Mouse (Mus musculus) embryonic facial prominence, embryonic 14.5 days (tissue): ENCODE data around the gene Hist3h2ba. TPM values are rescaled to one million over a fixed set of nuclear protein-coding genes. Genes with fewer than 3 reads are reported as not detected.

Experiments
- ATAC-seq: fragments of 200-750 bp; cut with Nextera tagmentation; 2 replicates; pipeline ENCODE4 v1.8.0; 2017; ENCODE audit warnings: low read depth, moderate number of reproducible peaks, moderate TSS enrichment
- DNase-seq: peaks from one replicate; pipeline ENCODE4 v3.0.0-alpha.2; 2015; ENCODE audit warnings: low spot score
- H3K27ac ChIP-seq: fragments of 300-500 bp; sonication (generic); replicated peaks from 2 replicates; pipeline ENCODE4 v1.5.1; 2014; ENCODE audit warnings: low read depth, mild to moderate bottlenecking, low read length, moderate library complexity
- H3K27me3 ChIP-seq: fragments of 300-500 bp; sonication (generic); replicated peaks from 2 replicates; pipeline ENCODE4 v1.6.1; 2014; ENCODE audit warnings: low read length; ENCODE audit not compliant: control insufficient read depth, insufficient read depth
- H3K36me3 ChIP-seq: fragments of 300-500 bp; sonication (generic); 2 replicates; pipeline ENCODE4 v1.6.1; 2014; ENCODE audit warnings: low read length, mixed read lengths; ENCODE audit not compliant: control insufficient read depth, insufficient read depth
- H3K4me1 ChIP-seq: fragments of 300-500 bp; sonication (generic); 2 replicates; pipeline ENCODE4 v1.6.1; 2014; ENCODE audit warnings: antibody characterized with exemption, low read length; ENCODE audit not compliant: control insufficient read depth, insufficient read depth
- H3K4me2 ChIP-seq: fragments of 300-500 bp; sonication (generic); 2 replicates; pipeline ENCODE4 v1.6.1; 2014; ENCODE audit warnings: low read depth, mild to moderate bottlenecking, low read length, moderate library complexity, mixed read lengths
- H3K4me3 ChIP-seq: fragments of 300-500 bp; sonication (generic); 2 replicates; pipeline ENCODE4 v1.5.1; 2014; ENCODE audit warnings: low read depth, mild to moderate bottlenecking, low read length
- H3K9ac ChIP-seq: fragments of 300-500 bp; sonication (generic); 2 replicates; pipeline ENCODE4 v1.6.1; 2014; ENCODE audit warnings: low read depth, mild to moderate bottlenecking, low read length, moderate library complexity, mixed read lengths
- H3K9me3 ChIP-seq: fragments of 300-500 bp; sonication (generic); 2 replicates; pipeline ENCODE4 v1.6.1; 2016; ENCODE audit warnings: low read length; ENCODE audit not compliant: control insufficient read depth
- WGBS: fragments of 180-500 bp; shearing (Covaris S2); extraction: QIAGEN DNeasy Blood & Tissue Kit; methylation state at CpG from one replicate; pipeline ENCODE4 v1.1.7; 2014; 5-methylcytosine and 5-hydroxymethylcytosine counted together
- polyA plus RNA-seq: library from polyadenylated mRNA; unstranded; fragments of >200 nt; fragmentation: Nextera tagmentation; extraction: Ambion mirVana; gene quantifications from 2 replicates; pipeline ENCODE4 v1.2.1, GENCODE M21; 2014

The Hist3h2ba gene
- polyA plus RNA-seq, 1 experiment from 2014 or later, result 14.9 TPM

- no peak overlapping the region for H3K27ac ChIP-seq
- WGBS, result 85% methylated on average over 3 of the region's 3 CpGs
- peaks cover 9% of the 10 kb centered on the region; the same call in 1 of the 2 replicates for H3K4me1 ChIP-seq
- DNase-seq (no peak), ATAC-seq (no peak)
- no peaks in the 10 kb centered on the region for H3K27me3 ChIP-seq
- H3K9ac ChIP-seq, result no peak overlapping the region
- no peak overlapping the region for H3K4me3 ChIP-seq
- H3K4me2 ChIP-seq, result no peak overlapping the region
- peaks cover 26% of the 10 kb centered on the region; the same call in 1 of the 2 replicates for H3K36me3 ChIP-seq
- no peaks in the 10 kb centered on the region for H3K9me3 ChIP-seq
These were observed 25.7 kb downstream of the Hist3h2ba start for GRCm38 (mm10) chr11:58974414-58974813.

- DNase-seq, result no peak
- Histone ChIP-seq H3K9me3 (no peaks in the 10 kb centered on the region), H3K4me2 (peak overlapping the region; percentile 98), H3K27me3 (no peaks in the 10 kb centered on the region), H3K9ac (peak overlapping the region; percentile 93), H3K36me3 (peaks cover 13% of the 10 kb centered on the region; the same call in 1 of the 2 replicates), H3K27ac (peak overlapping the region; percentile 75), H3K4me1 (peaks cover 20% of the 10 kb centered on the region), H3K4me3 (peak overlapping the region; percentile 100)
- under 1% methylated on average over 17 of the region's 29 CpGs for WGBS
- ATAC-seq, result no peak
These were observed 28.4 kb downstream of the Hist3h2ba start for GRCm38 (mm10) chr11:58977150-58977549.

- H3K4me2 ChIP-seq, result peak overlapping the region; percentile 98
- H3K27ac ChIP-seq, result peak overlapping the region; percentile 75
- peaks cover 20% of the 10 kb centered on the region for H3K4me1 ChIP-seq
- peak overlapping the region; percentile 93 for H3K9ac ChIP-seq
- DNase-seq (no peak), ATAC-seq (no peak)
- no peaks in the 10 kb centered on the region for H3K27me3 ChIP-seq
- peaks cover 14% of the 10 kb centered on the region for H3K36me3 ChIP-seq
- no peaks in the 10 kb centered on the region for H3K9me3 ChIP-seq
- 0% methylated on average over 21 of the region's 21 CpGs for WGBS
- peak overlapping the region; percentile 100 for H3K4me3 ChIP-seq
These were observed 28.9 kb downstream of the Hist3h2ba start for GRCm38 (mm10) chr11:58977607-58978026.

- H3K4me1 ChIP-seq, result peaks cover 20% of the 10 kb centered on the region
- DNase-seq (peak; percentile 90), ATAC-seq (peak; percentile 69)
- H3K27me3 ChIP-seq, result no peaks in the 10 kb centered on the region
- peak within 1 kb of the TSS; percentile 75 for H3K27ac ChIP-seq
- H3K4me3 ChIP-seq, result peak within 1 kb of the TSS; percentile 100
- H3K36me3 ChIP-seq, result peaks cover 18% of the 10 kb centered on the region
- peak within 1 kb of the TSS; percentile 98 for H3K4me2 ChIP-seq
- peak within 1 kb of the TSS; percentile 93 for H3K9ac ChIP-seq
- WGBS, result 0% methylated on average over 60 of the region's 64 CpGs
- H3K9me3 ChIP-seq, result no peaks in the 10 kb centered on the region
These were observed 29.4 kb downstream of the Hist3h2ba start, which contains the start of gene Trim11 for GRCm38 (mm10) chr11:58978027-58978705. Gene Trim11 (plus strand): TSS chr11:58978093.

GRCm38 (mm10) chr11:58978706-58979030 is 29.9 kb downstream of the Hist3h2ba start:
- H3K4me1 ChIP-seq, result peaks cover 20% of the 10 kb centered on the region
- peaks cover 20% of the 10 kb centered on the region for H3K36me3 ChIP-seq
- peak overlapping the region; percentile 100 for H3K4me3 ChIP-seq
- 7% methylated on average over 5 of the region's 5 CpGs for WGBS
- H3K9ac ChIP-seq, result peak overlapping the region; percentile 93
- no peaks in the 10 kb centered on the region for H3K27me3 ChIP-seq
- no peaks in the 10 kb centered on the region for H3K9me3 ChIP-seq
- H3K4me2 ChIP-seq, result peak overlapping the region; percentile 98
- ATAC-seq, result no peak
- DNase-seq, result no peak
- H3K27ac ChIP-seq, result no peak overlapping the region

GRCm38 (mm10) chr11:58979183-58979582 is 30.5 kb downstream of the Hist3h2ba start:
- peak overlapping the region; percentile 100 for H3K4me3 ChIP-seq
- 71% methylated on average over 3 of the region's 3 CpGs for WGBS
- DNase-seq (no peak), ATAC-seq (no peak)
- H3K9ac ChIP-seq, result peak overlapping the region; percentile 93
- no peak overlapping the region for H3K27ac ChIP-seq
- H3K4me2 ChIP-seq, result peak overlapping the region; percentile 98
- peaks cover 25% of the 10 kb centered on the region for H3K36me3 ChIP-seq
- H3K27me3 ChIP-seq, result no peaks in the 10 kb centered on the region
- peaks cover 20% of the 10 kb centered on the region for H3K4me1 ChIP-seq
- no peaks in the 10 kb centered on the region for H3K9me3 ChIP-seq

GRCm38 (mm10) chr11:58979661-58980060 is 30.9 kb downstream of the Hist3h2ba start:
- peaks cover 20% of the 10 kb centered on the region for H3K4me1 ChIP-seq
- 63% methylated on average over 7 of the region's 7 CpGs for whole genome bisulfite sequencing
- peaks cover 26% of the 10 kb centered on the region for H3K36me3 ChIP-seq
- H3K27ac ChIP-seq, result no peak overlapping the region
- H3K4me3 ChIP-seq, result peak overlapping the region; percentile 100
- H3K9ac ChIP-seq, result peak overlapping the region; percentile 55
- no peaks in the 10 kb centered on the region for H3K9me3 ChIP-seq
- H3K27me3 ChIP-seq, result no peaks in the 10 kb centered on the region
- ATAC-seq (no peak), DNase-seq (no peak)
- peak overlapping the region; percentile 98 for H3K4me2 ChIP-seq

GRCm38 (mm10) chr11:58980381-58980990 is 31.8 kb downstream of the Hist3h2ba start:
- Histone ChIP-seq H3K27ac (no peak overlapping the region), H3K9ac (peak overlapping the region; percentile 55), H3K27me3 (no peaks in the 10 kb centered on the region), H3K4me1 (peaks cover 20% of the 10 kb centered on the region), H3K4me3 (no peak overlapping the region), H3K9me3 (no peaks in the 10 kb centered on the region), H3K4me2 (peak overlapping the region; percentile 98), H3K36me3 (peaks cover 31% of the 10 kb centered on the region)
- 60% methylated on average over 5 of the region's 5 CpGs for WGBS
- ATAC-seq, result no peak
- peak; percentile 11 for DNase-seq
